Mouse (Mus musculus) embryonic facial prominence, embryonic 14.5 days (tissue): ENCODE measurements at regions not wholly inside any gene's neighbourhood (a gene's known extent, or its start where the extent isn't known, plus 50 kb on each side); places are given as distances from the start of the nearest gene placed in this dataset.

Source experiments
- ATAC-seq: fragments of 200-750 bp; cut with Nextera tagmentation; 2 replicates; pipeline ENCODE4 v1.8.0; 2017; ENCODE audit warnings: low read depth, moderate number of reproducible peaks, moderate TSS enrichment
- DNase-seq: peaks from one replicate; pipeline ENCODE4 v3.0.0-alpha.2; 2015; ENCODE audit warnings: low spot score
- H3K27ac ChIP-seq: fragments of 300-500 bp; sonication (generic); replicated peaks from 2 replicates; pipeline ENCODE4 v1.5.1; 2014; ENCODE audit warnings: low read depth, mild to moderate bottlenecking, low read length, moderate library complexity
- H3K27me3 ChIP-seq: fragments of 300-500 bp; sonication (generic); replicated peaks from 2 replicates; pipeline ENCODE4 v1.6.1; 2014; ENCODE audit warnings: low read length; ENCODE audit not compliant: control insufficient read depth, insufficient read depth
- H3K36me3 ChIP-seq: fragments of 300-500 bp; sonication (generic); 2 replicates; pipeline ENCODE4 v1.6.1; 2014; ENCODE audit warnings: low read length, mixed read lengths; ENCODE audit not compliant: control insufficient read depth, insufficient read depth
- H3K4me1 ChIP-seq: fragments of 300-500 bp; sonication (generic); 2 replicates; pipeline ENCODE4 v1.6.1; 2014; ENCODE audit warnings: antibody characterized with exemption, low read length; ENCODE audit not compliant: control insufficient read depth, insufficient read depth
- H3K4me2 ChIP-seq: fragments of 300-500 bp; sonication (generic); 2 replicates; pipeline ENCODE4 v1.6.1; 2014; ENCODE audit warnings: low read depth, mild to moderate bottlenecking, low read length, moderate library complexity, mixed read lengths
- H3K4me3 ChIP-seq: fragments of 300-500 bp; sonication (generic); 2 replicates; pipeline ENCODE4 v1.5.1; 2014; ENCODE audit warnings: low read depth, mild to moderate bottlenecking, low read length
- H3K9ac ChIP-seq: fragments of 300-500 bp; sonication (generic); 2 replicates; pipeline ENCODE4 v1.6.1; 2014; ENCODE audit warnings: low read depth, mild to moderate bottlenecking, low read length, moderate library complexity, mixed read lengths
- H3K9me3 ChIP-seq: fragments of 300-500 bp; sonication (generic); 2 replicates; pipeline ENCODE4 v1.6.1; 2016; ENCODE audit warnings: low read length; ENCODE audit not compliant: control insufficient read depth
- WGBS: fragments of 180-500 bp; shearing (Covaris S2); extraction: QIAGEN DNeasy Blood & Tissue Kit; methylation state at CpG from one replicate; pipeline ENCODE4 v1.1.7; 2014; 5-methylcytosine and 5-hydroxymethylcytosine counted together

- no peaks in the 10 kb centered on the region for H3K9me3 ChIP-seq
- H3K4me2 ChIP-seq = no peak overlapping the region
- WGBS = 70% methylated on average over 7 of the region's 7 CpGs
- H3K36me3 ChIP-seq = no peaks in the 10 kb centered on the region
- H3K27ac ChIP-seq = no peak overlapping the region
- no peaks in the 10 kb centered on the region for H3K4me1 ChIP-seq
- H3K27me3 ChIP-seq = no peaks in the 10 kb centered on the region
- DNase-seq (peak; percentile 33), ATAC-seq (no peak)
- no peak overlapping the region for H3K4me3 ChIP-seq
- no peak overlapping the region for H3K9ac ChIP-seq
These were observed 630.7 kb upstream of the Adamts9 start for GRCm38 (mm10) chr6:93573679-93574635.

- Histone ChIP-seq H3K4me2 (no peak overlapping the region), H3K36me3 (no peaks in the 10 kb centered on the region)
These were observed 626.6 kb upstream of the Adamts9 start for GRCm38 (mm10) chr6:93569866-93570265.

DNA sequence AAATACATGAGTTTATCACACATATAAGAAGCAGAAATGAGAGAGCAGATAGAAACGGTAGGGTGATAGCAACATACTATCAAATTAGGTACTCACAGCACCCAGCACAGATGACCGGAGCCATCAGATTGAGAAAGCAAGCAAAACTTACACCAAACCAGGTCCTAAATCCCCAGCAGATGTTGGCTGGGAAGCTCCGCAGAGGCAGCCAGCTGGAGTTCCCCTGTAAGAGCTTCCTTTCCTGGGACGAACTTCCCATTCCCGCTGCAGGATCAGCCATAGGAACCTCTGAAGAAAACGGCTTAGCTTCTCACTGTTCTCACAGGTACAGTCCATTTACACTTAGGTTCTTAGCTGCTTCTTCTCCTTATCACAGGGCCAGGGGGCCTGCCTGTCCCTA lies 625.9 kb upstream of the Adamts9 start:
- DNase-seq = no peak
- 72% methylated on average over 6 of the region's 6 CpGs for WGBS

More at GRCm38 (mm10) chr6:93569866-93570265, 626.6 kb upstream of the Adamts9 start:
- Histone ChIP-seq H3K4me3 (no peak overlapping the region), H3K27me3 (no peaks in the 10 kb centered on the region), H3K9me3 (no peaks in the 10 kb centered on the region), H3K4me1 (no peaks in the 10 kb centered on the region), H3K27ac (no peak overlapping the region), H3K9ac (no peak overlapping the region)
- DNase-seq = no peak
- WGBS = 91% methylated on average over 2 of the region's 2 CpGs
- ATAC-seq = no peak

DNA sequence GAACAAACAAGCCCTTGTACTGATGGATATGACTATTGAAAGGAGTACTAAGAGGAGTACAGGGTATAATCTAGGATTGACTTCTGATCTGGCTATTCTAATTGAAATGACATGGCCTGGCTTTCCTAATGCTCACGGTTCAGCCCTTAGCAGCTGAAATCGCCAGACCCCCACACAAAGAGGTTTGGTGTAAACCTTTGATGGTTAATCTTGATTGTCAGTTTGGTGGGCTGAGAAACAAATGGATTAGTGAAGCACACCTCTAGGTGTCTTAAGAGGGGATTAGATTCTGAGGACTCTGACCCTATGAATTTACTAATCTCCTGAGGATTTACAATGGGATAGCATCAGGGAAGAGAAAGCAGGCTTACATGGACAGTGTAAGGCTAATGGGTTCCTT lies 623.4 kb upstream of the Adamts9 start:
- Histone ChIP-seq H3K36me3 (no peaks in the 10 kb centered on the region), H3K9ac (no peak overlapping the region), H3K4me2 (no peak overlapping the region), H3K4me3 (no peak overlapping the region), H3K27ac (no peak overlapping the region), H3K9me3 (no peaks in the 10 kb centered on the region), H3K4me1 (no peaks in the 10 kb centered on the region), H3K27me3 (no peaks in the 10 kb centered on the region)
- DNase-seq (no peak), ATAC-seq (no peak)
- 14% methylated on average over 2 of the region's 2 CpGs for WGBS

More for the DNA sequence above, 625.9 kb upstream of the Adamts9 start:
- H3K4me3 ChIP-seq = no peak overlapping the region
- no peak overlapping the region for H3K9ac ChIP-seq
- no peak overlapping the region for H3K27ac ChIP-seq
- H3K4me1 ChIP-seq = no peaks in the 10 kb centered on the region
- no peaks in the 10 kb centered on the region for H3K9me3 ChIP-seq
- ATAC-seq = no peak
- H3K36me3 ChIP-seq = no peaks in the 10 kb centered on the region
- H3K4me2 ChIP-seq = no peak overlapping the region
- no peaks in the 10 kb centered on the region for H3K27me3 ChIP-seq

- 63% methylated on average over 2 of the region's 2 CpGs for WGBS
- Histone ChIP-seq H3K27ac (no peak overlapping the region), H3K36me3 (no peaks in the 10 kb centered on the region), H3K9ac (no peak overlapping the region), H3K27me3 (no peaks in the 10 kb centered on the region), H3K4me3 (no peak overlapping the region), H3K4me1 (peaks cover 6% of the 10 kb centered on the region; the same call in 1 of the 2 replicates), H3K4me2 (no peak overlapping the region), H3K9me3 (no peaks in the 10 kb centered on the region)
- ATAC-seq (no peak), DNase-seq (no peak)
These were observed 605.0 kb upstream of the Adamts9 start for GRCm38 (mm10) chr6:93548311-93548710.

DNA sequence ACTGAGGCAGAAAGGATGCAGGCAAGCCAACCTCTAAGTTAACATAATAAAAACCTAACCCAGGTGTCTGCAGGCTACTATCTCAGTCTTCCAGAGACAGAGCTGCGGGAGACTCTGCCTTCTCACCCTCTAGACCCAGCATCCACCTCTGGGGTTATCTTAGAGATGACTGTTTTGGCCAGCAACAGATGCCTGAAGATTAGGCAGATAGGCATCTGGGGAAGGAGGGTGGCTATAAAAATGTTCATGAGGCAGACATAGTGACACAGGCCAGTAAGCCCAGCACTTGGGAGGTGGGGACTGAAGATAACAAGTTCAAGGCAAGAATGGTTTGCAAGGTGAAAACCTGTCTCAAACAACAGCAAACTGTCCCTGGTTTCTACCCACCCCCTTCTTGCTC lies 601.0 kb upstream of the Adamts9 start:
- H3K36me3 ChIP-seq = no peaks in the 10 kb centered on the region
- H3K27ac ChIP-seq = no peak overlapping the region
- peak overlapping the region; percentile 48; the same call in 1 of the 2 replicates for H3K4me2 ChIP-seq
- DNase-seq (no peak), ATAC-seq (no peak)
- H3K9me3 ChIP-seq = no peaks in the 10 kb centered on the region
- 48% methylated on average over 1 of the region's 1 CpGs for WGBS
- H3K4me1 ChIP-seq = peaks cover 9% of the 10 kb centered on the region; the same call in 1 of the 2 replicates
- H3K9ac ChIP-seq = no peak overlapping the region
- no peak overlapping the region for H3K4me3 ChIP-seq
- no peaks in the 10 kb centered on the region for H3K27me3 ChIP-seq

- no peaks in the 10 kb centered on the region for H3K27me3 ChIP-seq
- ATAC-seq = 0 out of 2 replicates have a peak, but pooled peaks have one; percentile 41
- WGBS = 34% methylated on average over 15 of the region's 15 CpGs
- peak overlapping the region; percentile 9; the same call in 1 of the 2 replicates for H3K4me3 ChIP-seq
- peak; percentile 58 for DNase-seq
- no peak overlapping the region for H3K27ac ChIP-seq
- no peaks in the 10 kb centered on the region for H3K9me3 ChIP-seq
- peaks cover 9% of the 10 kb centered on the region; the same call in 1 of the 2 replicates for H3K4me1 ChIP-seq
- no peaks in the 10 kb centered on the region for H3K36me3 ChIP-seq
- H3K9ac ChIP-seq = no peak overlapping the region
- H3K4me2 ChIP-seq = peak overlapping the region; percentile 48
These were observed 600.2 kb upstream of the Adamts9 start for GRCm38 (mm10) chr6:93543354-93544129.

DNA sequence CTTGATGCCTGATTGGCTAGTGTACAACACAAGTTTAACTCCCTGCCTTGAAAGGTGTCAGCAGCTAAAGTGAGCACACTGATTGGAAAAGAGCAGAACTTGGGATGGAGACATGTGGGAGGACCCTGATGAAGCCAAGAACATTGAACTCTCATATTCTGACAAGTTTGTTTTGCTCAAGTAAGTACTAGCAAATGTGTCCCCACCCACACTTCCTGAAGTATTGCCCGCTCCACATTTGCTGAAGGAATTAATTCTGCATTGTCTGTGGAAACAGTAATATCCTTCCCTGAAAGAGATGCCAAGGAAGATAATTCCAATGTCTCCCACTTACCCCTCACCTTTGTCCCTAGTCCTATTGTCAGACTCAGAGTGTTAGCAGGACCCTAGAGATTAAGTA lies 596.3 kb upstream of the Adamts9 start:
- Histone ChIP-seq H3K36me3 (no peaks in the 10 kb centered on the region), H3K4me1 (peaks cover 9% of the 10 kb centered on the region; the same call in 1 of the 2 replicates), H3K9me3 (no peaks in the 10 kb centered on the region), H3K4me3 (no peak overlapping the region), H3K9ac (no peak overlapping the region), H3K27me3 (no peaks in the 10 kb centered on the region), H3K4me2 (no peak overlapping the region), H3K27ac (no peak overlapping the region)
- ATAC-seq (no peak), DNase-seq (no peak)
- 78% methylated on average over 1 of the region's 1 CpGs for WGBS
